Mouse (Mus musculus) megakaryocyte, adult 5-6 weeks (primary cell): ENCODE data around the gene Rnf130. TPM values are rescaled to one million over a fixed set of nuclear protein-coding genes. Genes with fewer than 3 reads are reported as not detected.
A peak's percentile ranks its signal among the peaks of the same experiment; 100 is the strongest.

Experiments used
- ATAC-seq: 2 replicates; pipeline ENCODE4 v1.8.0; 2016; ENCODE audit warnings: mild to moderate bottlenecking, inconsistent platforms; ENCODE audit not compliant: poor library complexity, severe bottlenecking
- total RNA-seq, 2 experiments: library from RNA; stranded (forward) in 1 of 2; stranded (reverse) in 1 of 2; fragments of 153-499, 151-499 nt in 1 of 2; fragments of 221-1000, 200-1000 nt in 1 of 2; gene quantifications; 2 replicates each; pipeline versions ENCODE4 v1.2.3 to v1.2.4; 2015 to 2017

Gene Rnf130
- total RNA-seq, 2 experiments from 2014 or later, result 436 to 462 TPM

- ATAC-seq, result no peak
Observed at GRCm38 (mm10) chr11:50131801-50132201, 106.7 kb downstream of the Rnf130 start.

- no peak for ATAC-seq
Observed at GRCm38 (mm10) chr11:50132265-50132664, 107.1 kb downstream of the Rnf130 start.

GRCm38 (mm10) chr11:50134136-50134859 is 109.2 kb downstream of the Rnf130 start:
- peak; percentile 34 for ATAC-seq

- ATAC-seq, result no peak
Observed at GRCm38 (mm10) chr11:50138206-50138822, 113.2 kb downstream of the Rnf130 start.

GRCm38 (mm10) chr11:50139571-50139970 is 114.4 kb downstream of the Rnf130 start:
- no peak for ATAC-seq

- ATAC-seq, result no peak
Observed at GRCm38 (mm10) chr11:50145529-50145928, 120.4 kb downstream of the Rnf130 start.

- ATAC-seq, result no peak
Observed at GRCm38 (mm10) chr11:50146121-50146520, 121.0 kb downstream of the Rnf130 start.

- 0 out of 2 replicates have a peak, but pooled peaks have one; percentile 38 for ATAC-seq
Observed at GRCm38 (mm10) chr11:50147267-50147957, 122.3 kb downstream of the Rnf130 start.

GRCm38 (mm10) chr11:50147958-50148476 is 122.9 kb downstream of the Rnf130 start:
- ATAC-seq, result no peak

GRCm38 (mm10) chr11:50149200-50149599 is 124.1 kb downstream of the Rnf130 start:
- no peak; the same call in 1 of the 2 replicates for ATAC-seq

- ATAC-seq, result peak; percentile 82
Observed at GRCm38 (mm10) chr11:50149603-50150150, 124.5 kb downstream of the Rnf130 start.

- ATAC-seq, result no peak
Observed at GRCm38 (mm10) chr11:50151374-50151773, 126.2 kb downstream of the Rnf130 start.

GRCm38 (mm10) chr11:50154166-50154565 is 129.0 kb downstream of the Rnf130 start:
- no peak for ATAC-seq

Other genes with a start within 250 kb of the Rnf130 start
- gene Gfpt2, start 231.2 kb upstream of the Rnf130 start, total RNA-seq (2015), result not detected in 2 replicates
- gene Gfpt2, start 231.2 kb upstream of the Rnf130 start, total RNA-seq (2017), result 0.11 and 0.28 TPM in 2 replicates
- gene Mapk9, start 178.6 kb upstream of the Rnf130 start, total RNA-seq (2015), result 27.4 and 32.4 TPM in 2 replicates
- 37.8 and 44.9 TPM in 2 replicates for gene Mapk9, start 178.6 kb upstream of the Rnf130 start, total RNA-seq (2017)
- 0.13 and 0.27 TPM in 2 replicates for gene Rasgef1c, start 123.5 kb upstream of the Rnf130 start, total RNA-seq (2015)
- gene Rasgef1c, start 123.5 kb upstream of the Rnf130 start, total RNA-seq (2017), result not detected in 2 replicates
- 17.8 and 23.5 TPM in 2 replicates for gene Tbc1d9b, start 106.0 kb downstream of the Rnf130 start, total RNA-seq (2015)
- 30.9 and 36.7 TPM in 2 replicates for gene Tbc1d9b, start 106.0 kb downstream of the Rnf130 start, total RNA-seq (2017)
- gene Mrnip, start 149.1 kb downstream of the Rnf130 start, total RNA-seq (2015), result 7.6 and 9.2 TPM in 2 replicates
- gene Mrnip, start 149.1 kb downstream of the Rnf130 start, total RNA-seq (2017), result 7.5 and 11.6 TPM in 2 replicates
- 51.8 and 56.7 TPM in 2 replicates for gene Sqstm1, start 185.5 kb downstream of the Rnf130 start, total RNA-seq (2015)
- gene Sqstm1, start 185.5 kb downstream of the Rnf130 start, total RNA-seq (2017), result 298 and 386 TPM in 2 replicates
- gene Mgat4b, start 185.5 kb downstream of the Rnf130 start, total RNA-seq (2015), result 17.1 and 22.2 TPM in 2 replicates
- 9.1 and 12.1 TPM in 2 replicates for gene Mgat4b, start 185.5 kb downstream of the Rnf130 start, total RNA-seq (2017)
- gene Ltc4s, start 213.3 kb downstream of the Rnf130 start, total RNA-seq (2015), result not detected in 2 replicates
- gene Ltc4s, start 213.3 kb downstream of the Rnf130 start, total RNA-seq (2017), result 0.66 TPM in 1 of 2 replicates, not detected in the other